Mouse (Mus musculus) T-cell, adult 2 months (primary cell): ENCODE data around the gene Tgfb1.
A peak's percentile ranks its signal among the peaks of the same experiment; 100 is the strongest.

Experiments used
- DNase-seq: peaks from one replicate; pipeline ENCODE4 v3.0.0; 2022; ENCODE audit warnings: low spot score

Gene Tgfb1

GRCm38 (mm10) chr7:25675405-25675804, 11.4 kb upstream of the Tgfb1 start:
- no peak for DNase-seq

GRCm38 (mm10) chr7:25676085-25676781, 10.6 kb upstream of the Tgfb1 start:
- DNase-seq = no peak

GRCm38 (mm10) chr7:25677013-25677412, 9.8 kb upstream of the Tgfb1 start:
- no peak for DNase-seq

- DNase-seq = no peak
Measured at GRCm38 (mm10) chr7:25679971-25680370, 6.8 kb upstream of the Tgfb1 start.

- peak; percentile 97 for DNase-seq
Measured at GRCm38 (mm10) chr7:25680514-25681258, 6.1 kb upstream of the Tgfb1 start, which contains the start of gene B9d2. TSS of gene B9d2 (plus strand) at chr7:25680780.

- DNase-seq = peak; percentile 57
Measured at GRCm38 (mm10) chr7:25681341-25682231, 5.2 kb upstream of the Tgfb1 start.

GRCm38 (mm10) chr7:25683474-25684180, 3.2 kb upstream of the Tgfb1 start:
- peak; percentile 62 for DNase-seq

GRCm38 (mm10) chr7:25684659-25685058, 2.1 kb upstream of the Tgfb1 start:
- DNase-seq = no peak

GRCm38 (mm10) chr7:25685926-25686470, 804 bp upstream of the Tgfb1 start:
- DNase-seq = no peak

GRCm38 (mm10) chr7:25687811-25688401, 1.1 kb downstream of the Tgfb1 start:
- DNase-seq = peak; percentile 42

- peak; percentile 82 for DNase-seq
Measured at GRCm38 (mm10) chr7:25688810-25689586, 2.2 kb downstream of the Tgfb1 start.

- DNase-seq = no peak
Measured at GRCm38 (mm10) chr7:25689603-25690021, 2.8 kb downstream of the Tgfb1 start.

GRCm38 (mm10) chr7:25690051-25690450, 3.2 kb downstream of the Tgfb1 start:
- no peak for DNase-seq

GRCm38 (mm10) chr7:25694104-25694503, 7.3 kb downstream of the Tgfb1 start:
- DNase-seq = no peak

GRCm38 (mm10) chr7:25699851-25700250, 13.0 kb downstream of the Tgfb1 start:
- DNase-seq = no peak

- DNase-seq = peak; percentile 48
Measured at GRCm38 (mm10) chr7:25700732-25701131, 13.9 kb downstream of the Tgfb1 start.

- DNase-seq = peak; percentile 38
Measured at GRCm38 (mm10) chr7:25702350-25702749, 15.5 kb downstream of the Tgfb1 start.

GRCm38 (mm10) chr7:25703793-25704494, 17.1 kb downstream of the Tgfb1 start:
- DNase-seq = no peak

- DNase-seq = no peak
Measured at GRCm38 (mm10) chr7:25704716-25705364, 18.0 kb downstream of the Tgfb1 start.
